Mouse (Mus musculus) ES-E14 (cell line): ENCODE data around the gene Slc29a4.

Experiments
- CHD2 ChIP-seq: IDR thresholded peaks from 2 replicates; pipeline ENCODE4 v1.6.1; 2014; ENCODE audit warnings: mild to moderate bottlenecking, low read depth, low read length, inconsistent platforms
- MAFK ChIP-seq: IDR thresholded peaks from 2 replicates; pipeline ENCODE4 v1.6.1; 2014; ENCODE audit warnings: mild to moderate bottlenecking, low read depth, low read length, inconsistent platforms; ENCODE audit not compliant: insufficient read depth
- ZC3H11A ChIP-seq: IDR thresholded peaks from 2 replicates; pipeline ENCODE4 v1.6.1; 2012; ENCODE audit warnings: low read depth, mild to moderate bottlenecking, inconsistent platforms, low read length, borderline replicate concordance
- ZNF384 ChIP-seq: IDR thresholded peaks from 2 replicates; pipeline ENCODE4 v1.6.1; 2012; ENCODE audit warnings: low read depth, low read length, inconsistent platforms

DNA sequence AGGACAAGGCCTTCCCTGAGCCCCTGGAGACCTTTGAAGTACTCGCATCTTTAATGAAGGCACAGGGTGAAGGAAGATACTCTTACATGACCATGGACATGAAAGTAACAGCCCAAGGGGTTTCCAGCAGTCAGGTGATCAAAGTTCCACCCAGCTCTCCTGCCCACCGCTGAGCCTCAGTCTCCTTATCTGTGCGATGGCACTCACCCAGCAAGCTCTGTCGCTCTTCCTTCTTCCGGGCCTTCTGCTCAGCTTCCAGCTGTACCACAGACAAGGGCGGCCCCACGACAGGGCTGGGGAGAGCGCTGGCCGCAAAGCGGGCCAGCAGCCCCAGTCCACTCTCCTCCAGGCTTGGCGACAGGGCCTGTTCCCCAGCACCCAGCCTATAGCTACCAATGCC, 57.9 kb downstream of the Slc29a4 start:
- TF ChIP-seq ZNF384 (no peak), CHD2 (no peak), ZC3H11A (no peak), MAFK (no peak)
